ENCODE assay signal across 9 mouse cellular contexts in the genomic region with DNA sequence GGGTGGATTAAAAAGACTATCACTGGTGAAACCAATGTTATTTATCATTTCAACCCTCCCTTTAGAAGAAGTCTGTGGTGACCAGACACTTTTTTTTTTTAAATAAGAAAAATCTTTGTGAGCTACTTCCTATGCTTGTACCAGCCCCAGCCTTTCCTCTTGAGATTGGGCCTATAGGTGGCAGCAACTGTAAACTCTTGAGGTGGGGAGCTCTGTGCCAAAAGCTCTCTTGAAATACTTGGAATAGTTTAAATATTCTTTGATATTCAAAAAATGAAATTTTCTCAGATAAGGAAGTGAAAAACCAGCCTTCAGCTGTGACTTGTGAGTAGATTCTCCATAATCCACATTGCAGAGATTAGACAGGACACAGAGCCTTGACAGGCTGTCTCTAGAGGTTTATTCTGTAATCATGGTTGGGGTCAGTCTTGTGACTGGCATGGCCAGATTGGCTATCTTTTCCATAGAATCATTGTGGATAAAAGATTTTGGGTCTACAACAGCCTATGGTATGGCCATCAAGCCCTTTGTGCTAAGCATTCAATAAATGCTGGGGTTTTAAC.
DNase-seq lines count a peak whose midpoint lies in the region; ATAC-seq and TF ChIP-seq lines count a peak whose summit lies in the region.
"Had no signal": no experiment of that assay in that cellular context is flagged by ENCODE, and none has a peak within 500 bp of the region (broad histone marks: within the 10 kb centered on the region; RNA-seq: fewer than 3 reads in every experiment).

No protein-coding gene starts in this region.

- peak; percentile 60 for TF ChIP-seq CTCF in intestine, postnatal 0 days (IDR thresholded peaks at IDR 0.05; ENCODE audit: low read depth)
- TF ChIP-seq CTCF in lung, adult 2 months (IDR thresholded peaks at IDR 0.05; ENCODE audit: insufficient read depth, low read length): 0 out of 2 replicates have a peak, but pooled peaks have one; percentile 7
- TF ChIP-seq CTCF in stomach, postnatal 0 days (IDR thresholded peaks at IDR 0.05; ENCODE audit: low read depth): peak; percentile 69

- H3K9me3 ChIP-seq in intestine, postnatal 0 days (ENCODE audit: control insufficient read depth): no peaks in the 10 kb centered on the region
- no peaks in the 10 kb centered on the region for H3K9me3 ChIP-seq in intestine, embryonic 16.5 days (ENCODE audit: control insufficient read depth, low read length)
- H3K9me3 ChIP-seq in stomach, postnatal 0 days (ENCODE audit: control insufficient read depth, low read length): no peaks in the 10 kb centered on the region
- H3K9me3 ChIP-seq: hindbrain, embryonic 15.5 days; midbrain, embryonic 12.5 days had no signal

- DNase-seq in adrenal gland, adult 8-10 months: peak; percentile 17
- no peak for DNase-seq in lung, adult 2 months
- DNase-seq in stomach, postnatal 0 days (ENCODE audit: low spot score): no peak

- no peak overlapping the region for H3K27ac ChIP-seq in intestine, postnatal 0 days (ENCODE audit: low read depth, low read length)
- no peak overlapping the region for H3K27ac ChIP-seq in intestine, embryonic 16.5 days (ENCODE audit: low read length)
- H3K27ac ChIP-seq in stomach, postnatal 0 days (replicated peaks): no peak overlapping the region
- H3K27ac ChIP-seq: hindbrain, embryonic 15.5 days; midbrain, embryonic 12.5 days had no signal

- TF ChIP-seq EP300 in stomach, postnatal 0 days (optimal IDR thresholded peaks at IDR 0.05): no peak

- no peak for ATAC-seq in intestine, postnatal 0 days
- ATAC-seq in intestine, embryonic 16.5 days: no peak
- ATAC-seq in common myeloid progenitor, adult 5-6 weeks (replicated peaks; ENCODE audit: low read depth, poor library complexity, severe bottlenecking): peak; percentile 81
- ATAC-seq in stomach, postnatal 0 days (ENCODE audit: low FRiP score, low TSS enrichment): no peak
- ATAC-seq in erythroid progenitor cell, adult 5-6 weeks (replicated peaks; ENCODE audit: low FRiP score, poor library complexity, severe bottlenecking): no peak

- no peaks in the 10 kb centered on the region for H3K36me3 ChIP-seq in intestine, postnatal 0 days (ENCODE audit: control insufficient read depth, insufficient read depth)
- no peaks in the 10 kb centered on the region for H3K36me3 ChIP-seq in intestine, embryonic 16.5 days (ENCODE audit: control insufficient read depth, insufficient read depth, low read length)
- no peaks in the 10 kb centered on the region for H3K36me3 ChIP-seq in stomach, postnatal 0 days (ENCODE audit: control insufficient read depth, insufficient read depth, low read length)
- H3K36me3 ChIP-seq: hindbrain, embryonic 15.5 days; midbrain, embryonic 12.5 days had no signal

- no peak overlapping the region for H3K4me2 ChIP-seq in intestine, postnatal 0 days (replicated peaks; ENCODE audit: low read depth)
- no peak overlapping the region for H3K4me2 ChIP-seq in intestine, embryonic 16.5 days (ENCODE audit: low read depth, low read length)
- H3K4me2 ChIP-seq in stomach, postnatal 0 days (replicated peaks; ENCODE audit: low read depth): no peak overlapping the region
- H3K4me2 ChIP-seq: hindbrain, embryonic 15.5 days; midbrain, embryonic 12.5 days had no signal

- H3K27me3 ChIP-seq in intestine, postnatal 0 days (replicated peaks; ENCODE audit: control insufficient read depth, insufficient read depth, low read length): no peaks in the 10 kb centered on the region
- H3K27me3 ChIP-seq in intestine, embryonic 16.5 days (replicated peaks; ENCODE audit: control insufficient read depth, insufficient read depth, low read length): no peaks in the 10 kb centered on the region
- H3K27me3 ChIP-seq in stomach, postnatal 0 days (ENCODE audit: control insufficient read depth, insufficient read depth, low read length): no peaks in the 10 kb centered on the region
- H3K27me3 ChIP-seq: hindbrain, embryonic 15.5 days had no signal

- no peak overlapping the region for H3K9ac ChIP-seq in intestine, postnatal 0 days (ENCODE audit: low read depth, low read length)
- H3K9ac ChIP-seq in intestine, embryonic 16.5 days (ENCODE audit: low read depth, low read length): no peak overlapping the region
- H3K9ac ChIP-seq in stomach, postnatal 0 days (ENCODE audit: low read length): no peak overlapping the region
- H3K9ac ChIP-seq: hindbrain, embryonic 15.5 days; midbrain, embryonic 12.5 days had no signal

- no peak for TF ChIP-seq POLR2A in lung, adult 2 months (IDR thresholded peaks at IDR 0.05; ENCODE audit: borderline replicate concordance, extremely low read depth, low read depth, low read length)

- no peak overlapping the region for H3K4me3 ChIP-seq in intestine, postnatal 0 days (ENCODE audit: low read depth, low read length)
- H3K4me3 ChIP-seq in intestine, embryonic 16.5 days (ENCODE audit: low read length): no peak overlapping the region
- no peak overlapping the region for H3K4me3 ChIP-seq in lung, adult 2 months (replicated peaks; ENCODE audit: extremely low read depth, low read depth, low read length)
- H3K4me3 ChIP-seq in stomach, postnatal 0 days (ENCODE audit: low read depth, low read length): no peak overlapping the region
- H3K4me3 ChIP-seq: hindbrain, embryonic 15.5 days; midbrain, embryonic 12.5 days had no signal

- no peaks in the 10 kb centered on the region for H3K4me1 ChIP-seq in intestine, postnatal 0 days (replicated peaks; ENCODE audit: control insufficient read depth, insufficient read depth, low read length)
- H3K4me1 ChIP-seq in intestine, embryonic 16.5 days (ENCODE audit: control insufficient read depth, insufficient read depth, low read length): no peaks in the 10 kb centered on the region
- H3K4me1 ChIP-seq in lung, adult 2 months (ENCODE audit: control insufficient read depth, insufficient read depth, low read length): no peaks in the 10 kb centered on the region
- H3K4me1 ChIP-seq in stomach, postnatal 0 days (replicated peaks; ENCODE audit: control insufficient read depth, insufficient read depth): no peaks in the 10 kb centered on the region
- H3K4me1 ChIP-seq: hindbrain, embryonic 15.5 days had no signal

Comparison
In these comparisons a context has a peak if more than half of its experiments do, and no peak if none do; other contexts are left out.
1. CTCF ChIP-seq: peak in every context shown above with its lines; median percentile 69 in stomach, postnatal 0 days; 60 in intestine, postnatal 0 days; 7 in lung, adult 2 months.